Mouse (Mus musculus): Measurements from ENCODE around the gene Haspin. TPM values are rescaled to one million over a fixed set of nuclear protein-coding genes. Genes with fewer than 3 reads are reported as not detected.

The Haspin gene
- total RNA-seq, 2 experiments from 2014 or later, result 0.75 to 0.92 TPM

DNA sequence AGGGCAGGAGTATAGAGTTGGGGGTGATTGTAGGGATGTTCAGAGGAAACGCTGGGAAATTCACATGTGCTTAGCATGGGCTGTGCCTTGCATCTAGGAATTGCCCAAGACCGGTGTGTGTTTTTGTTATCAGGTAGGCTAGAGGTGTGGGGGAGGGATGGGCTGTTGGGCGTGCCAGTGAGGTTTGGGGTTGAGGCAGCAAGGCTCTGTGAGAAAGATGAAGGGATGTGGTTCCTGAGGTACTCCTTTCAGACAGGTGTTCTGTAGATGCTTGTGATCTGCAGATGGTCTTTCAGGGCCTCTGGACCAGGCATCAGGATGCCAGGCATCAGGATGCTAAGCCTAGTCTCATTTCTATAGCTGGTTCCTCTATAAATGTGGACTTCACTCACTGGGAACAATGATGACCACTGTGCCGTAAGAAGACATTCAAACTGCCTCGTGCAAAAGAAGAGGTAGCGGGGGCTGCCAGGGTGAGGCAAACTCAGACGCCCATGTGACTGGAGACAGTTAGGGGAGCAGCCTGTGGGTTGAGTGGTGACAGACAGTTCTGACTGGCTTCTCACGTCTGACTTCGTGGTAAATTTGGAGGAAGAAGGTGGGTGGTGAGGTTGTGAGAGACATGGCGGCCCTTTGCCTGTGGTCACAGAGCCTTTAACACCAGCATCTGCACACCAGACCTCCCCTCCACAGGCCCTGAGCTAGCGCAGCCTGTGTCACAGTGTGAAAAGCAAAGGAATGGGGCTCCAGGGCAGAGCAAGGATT, 43.7 kb downstream of the Haspin start:
- intact Hi-C loops (cut with DNase I), result no loop called here
- DNase-seq (ENCODE audit: extremely low spot score in 1 of 2, low spot score in 2 of 2), result no peak

DNA sequence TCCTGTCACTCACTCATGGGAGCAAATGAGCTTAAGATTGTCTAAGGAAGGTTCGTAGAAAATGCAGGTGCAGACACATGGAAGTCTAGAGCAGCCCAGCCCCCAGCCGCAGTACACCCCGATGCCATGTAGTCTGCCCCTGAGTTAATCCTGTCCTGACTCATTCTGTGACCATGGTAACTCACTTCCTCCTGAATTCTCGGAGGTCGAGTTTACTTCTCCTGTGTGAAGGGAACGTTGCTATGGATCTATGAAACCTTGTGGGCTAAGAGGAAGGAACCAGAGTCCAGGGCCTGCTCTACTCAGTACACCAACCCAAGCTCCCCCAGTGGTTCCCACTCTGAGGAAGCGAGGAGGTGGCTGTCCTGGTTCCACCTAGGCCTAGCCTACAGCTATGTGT, 45.2 kb downstream of the Haspin start:
- intact Hi-C loops (cut with DNase I), result no loop called here
- DNase-seq (ENCODE audit: extremely low spot score in 1 of 2, low spot score in 2 of 2), result no peak

DNA sequence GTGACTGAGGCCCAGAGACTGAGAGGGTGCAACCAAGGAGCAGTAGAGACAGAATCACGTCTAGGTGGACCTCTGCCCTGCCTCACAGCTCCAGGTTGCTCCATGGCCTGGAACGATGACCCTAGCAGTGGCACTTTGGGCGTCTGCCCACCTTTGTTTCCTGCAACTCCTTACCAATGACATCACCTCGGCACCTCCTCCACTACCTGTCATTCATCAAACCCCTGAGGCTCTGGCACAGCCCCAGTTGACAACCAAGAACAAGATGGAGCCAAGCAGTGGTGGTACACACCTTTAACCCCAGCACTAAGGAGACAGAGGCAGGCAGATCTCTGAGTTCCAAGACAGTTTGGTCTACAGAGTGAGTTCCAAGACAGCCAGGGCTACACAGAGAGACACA, 46.0 kb downstream of the Haspin start:
- no peak for DNase-seq (ENCODE audit: extremely low spot score in 1 of 2, low spot score in 2 of 2)
- intact Hi-C loops (cut with DNase I), result no loop called here

DNA sequence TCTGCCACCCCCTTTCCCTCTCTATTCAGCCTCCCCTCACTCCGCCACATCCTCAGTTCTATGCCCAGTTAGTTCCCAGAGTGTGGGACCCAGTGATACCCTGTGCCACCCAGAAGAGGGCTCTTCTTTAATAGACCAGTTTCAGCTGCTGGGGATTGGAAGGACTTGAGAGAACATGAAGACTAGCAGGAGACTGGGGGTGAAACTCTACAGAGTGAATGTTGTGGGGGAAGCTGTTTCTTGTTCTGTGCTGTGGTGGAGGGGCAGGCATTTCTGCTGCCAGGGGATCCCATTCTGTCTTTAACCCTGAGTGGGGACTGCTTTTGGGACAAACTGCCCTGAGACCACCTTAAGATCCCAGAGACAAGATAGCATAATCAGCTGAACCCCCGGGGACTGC, 47.3 kb downstream of the Haspin start:
- no peak for DNase-seq (ENCODE audit: extremely low spot score in 1 of 2, low spot score in 2 of 2)
- intact Hi-C loops (cut with DNase I), result no loop called here

DNA sequence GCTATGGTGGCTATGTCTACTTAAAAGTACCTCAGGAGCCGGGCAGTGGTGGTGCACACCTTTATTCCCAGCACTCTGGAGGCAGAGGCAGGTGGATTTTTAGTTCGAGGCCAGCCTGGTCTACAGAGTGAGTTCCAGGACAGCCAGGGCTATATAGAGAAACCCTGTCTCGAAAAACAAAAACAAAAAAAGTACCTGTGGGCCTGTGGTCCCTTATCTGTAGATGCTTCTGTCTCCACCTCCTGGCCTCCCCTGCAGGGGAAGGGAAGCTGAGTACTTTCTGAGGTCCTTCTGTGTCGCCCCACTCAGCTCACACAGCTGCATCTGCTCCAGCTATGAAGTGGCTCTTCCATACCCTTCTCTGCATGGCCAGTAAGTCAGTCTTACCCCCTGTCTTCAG, 47.8 kb downstream of the Haspin start, which contains the start of gene Itgae:
Gene Itgae, plus strand, starts transcription at position 301 of the 400 bp plus-strand sequence.
- DNase-seq (ENCODE audit: extremely low spot score in 1 of 2, low spot score in 2 of 2), result no peak
- intact Hi-C loops (cut with DNase I), result no loop called here

DNA sequence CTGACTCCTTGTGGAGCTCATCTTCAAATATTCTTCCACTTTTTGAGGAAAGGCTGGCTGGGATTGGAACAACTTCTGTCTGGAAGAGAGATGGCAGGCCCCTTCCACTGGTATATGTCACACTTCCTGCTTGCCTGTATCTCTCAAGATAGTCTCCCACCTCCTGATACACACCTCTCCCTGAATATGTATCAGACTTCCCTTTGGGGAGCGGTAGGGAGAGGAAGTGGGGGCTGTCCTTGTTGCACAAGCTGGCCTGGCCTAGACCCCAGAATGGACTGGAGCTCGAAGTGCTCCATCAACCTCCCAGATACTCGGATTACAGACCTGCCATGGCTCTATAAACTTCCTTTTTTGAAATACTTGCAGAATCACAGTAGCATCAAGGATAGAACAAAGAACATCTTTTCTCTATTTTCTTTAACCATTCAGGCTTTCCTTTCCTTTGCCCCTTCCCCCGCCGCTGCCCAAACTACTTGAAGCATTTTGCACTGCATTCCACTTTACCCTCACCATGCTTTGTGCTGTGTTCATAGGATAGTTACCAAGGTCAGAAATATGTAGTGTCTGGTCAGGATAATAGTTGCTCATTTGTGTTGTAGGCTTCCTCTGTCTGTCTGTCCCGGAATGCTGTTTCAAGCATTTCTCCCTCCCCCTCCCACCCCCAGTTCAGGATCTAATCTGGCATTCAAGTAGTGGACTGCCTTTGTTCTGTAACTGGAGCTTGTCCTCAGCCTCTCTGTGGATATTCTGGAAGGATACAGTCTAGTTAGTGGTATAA, 50.2 kb downstream of the Haspin start:
- DNase-seq (ENCODE audit: extremely low spot score in 1 of 2, low spot score in 2 of 2), result no peak
- intact Hi-C loops (cut with DNase I), result no loop called here

Other genes starting within 250 kb of the Haspin start
- gene Atp2a3, start 177.1 kb downstream of the Haspin start, total RNA-seq (2021), result 1 to 10 TPM; 6.0 to 6.8 TPM
- 1 to 10 TPM in 1 of 2 experiments, under 1 TPM in 1; 0.87 to 1.0 TPM for gene P2rx1, start 139.2 kb downstream of the Haspin start, total RNA-seq (2021)
- gene Camkk1, start 119.3 kb downstream of the Haspin start, total RNA-seq (2021), result 10 to 100 TPM; 33.6 to 34.1 TPM
- 1 to 10 TPM; 8.3 to 9.1 TPM for gene Ncbp3, start 90.5 kb downstream of the Haspin start, total RNA-seq (2021)
- gene Itgae, start 47.7 kb downstream of the Haspin start, total RNA-seq (2021), result under 1 TPM; 0.19 to 0.22 TPM
- under 1 TPM; 0.32 to 0.54 TPM for gene P2rx5, start 22.1 kb upstream of the Haspin start, total RNA-seq (2021)
- gene Emc6, start 38.7 kb upstream of the Haspin start, total RNA-seq (2021), result 10 to 100 TPM; 59.7 to 65.4 TPM
- gene Tax1bp3, start 38.8 kb upstream of the Haspin start, total RNA-seq (2021), result 10 to 100 TPM; 18.2 to 20.2 TPM
- gene Ctns, start 60.7 kb upstream of the Haspin start, total RNA-seq (2021), result 10 to 100 TPM; 17.6 to 18.2 TPM
- 1 to 10 TPM; 2.1 to 3.0 TPM for gene Shpk, start 61.2 kb upstream of the Haspin start, total RNA-seq (2021)
- gene Trpv1, start 96.0 kb upstream of the Haspin start, total RNA-seq (2021), result under 1 TPM; 0.32 to 0.43 TPM
- gene Trpv3, start 129.1 kb upstream of the Haspin start, total RNA-seq (2021), result under 1 TPM; 0.73 to 0.79 TPM
- gene Aspa, start 191.3 kb upstream of the Haspin start, total RNA-seq (2021), result 1 to 10 TPM; 3.3 to 4.2 TPM
- not detected for gene Gm49340, start 191.4 kb upstream of the Haspin start, total RNA-seq (2021)
- gene Spata22, start 191.4 kb upstream of the Haspin start, total RNA-seq (2021), result under 1 TPM in 1 of 2 experiments, not detected in 1; 0.28 TPM
- gene Olfr20, start 212.5 kb upstream of the Haspin start, total RNA-seq (2021), result not detected
- gene Olfr376, start 233.0 kb upstream of the Haspin start, total RNA-seq (2021), result not detected